Mouse (Mus musculus): ENCODE data around the gene Gm2a.

The Gm2a gene

GRCm38 (mm10) chr11:55097463-55098188 is at the start of gene Gm2a:
Gm2a (plus strand) TSS chr11:55098115.
- CTCF ChIA-PET = interaction anchor here (0.6 to 1.2 kb wide), 3 partner anchors 17 to 1295 kb away, joined by 3 to 4 read pairs (median 3); no protein-coding TSS in a partner anchor

GRCm38 (mm10) chr11:55050837-55051510 is 46.9 kb upstream of the Gm2a start:
- CTCF ChIA-PET = interaction anchor here (0.5 to 1.0 kb wide), 3 partner anchors 12 to 65 kb away, joined by 3 to 12 read pairs (median 11); no protein-coding TSS in a partner anchor

GRCm38 (mm10) chr11:55057511-55057910 is 40.4 kb upstream of the Gm2a start:
- CTCF ChIA-PET = no interaction called here

- CTCF ChIA-PET = interaction anchor here (1.4 kb wide), 1 partner anchor 12 kb away, joined by 3 read pairs; no protein-coding TSS in a partner anchor
These were observed 37.1 kb upstream of the Gm2a start for GRCm38 (mm10) chr11:55060802-55061201.

GRCm38 (mm10) chr11:55062856-55063255 is 35.1 kb upstream of the Gm2a start:
- CTCF ChIA-PET = interaction anchor here (0.6 to 0.7 kb wide), 2 partner anchors 12 to 23 kb away, joined by 3 to 12 read pairs; no protein-coding TSS in a partner anchor

- CTCF ChIA-PET = no interaction called here
These were observed 31.0 kb upstream of the Gm2a start for GRCm38 (mm10) chr11:55066921-55067320.

- CTCF ChIA-PET = interaction anchor here (0.5 kb wide), 1 partner anchor 127 kb away, joined by 5 read pairs; no protein-coding TSS in a partner anchor
These were observed 28.9 kb upstream of the Gm2a start for GRCm38 (mm10) chr11:55069023-55069422.

GRCm38 (mm10) chr11:55071344-55071743 is 26.6 kb upstream of the Gm2a start:
- CTCF ChIA-PET = no interaction called here

- CTCF ChIA-PET = interaction anchor here (0.6 to 0.8 kb wide), 4 partner anchors 12 to 94 kb away, joined by 3 to 7 read pairs (median 4); no protein-coding TSS in a partner anchor
These were observed 25.4 kb upstream of the Gm2a start for GRCm38 (mm10) chr11:55072467-55072866.

- CTCF ChIA-PET = interaction anchor here (0.8 kb wide), 1 partner anchor 12 kb away, joined by 3 read pairs; no protein-coding TSS in a partner anchor
These were observed 24.7 kb upstream of the Gm2a start for GRCm38 (mm10) chr11:55073191-55073590.

GRCm38 (mm10) chr11:55075602-55076001 is 22.3 kb upstream of the Gm2a start:
- CTCF ChIA-PET = no interaction called here

GRCm38 (mm10) chr11:55076234-55076633 is 21.7 kb upstream of the Gm2a start:
- CTCF ChIA-PET = interaction anchor here (0.6 to 1.3 kb wide), 2 partner anchors 11 to 118 kb away, joined by 3 to 10 read pairs; no protein-coding TSS in a partner anchor

GRCm38 (mm10) chr11:55077331-55078231 is 20.3 kb upstream of the Gm2a start, which contains the start of gene Ccdc69:
Ccdc69 (minus strand) TSS chr11:55078131.
- CTCF ChIA-PET = interaction anchor here (0.6 to 1.3 kb wide), 2 partner anchors 10 to 56 kb away, joined by 3 read pairs; no protein-coding TSS in a partner anchor

- CTCF ChIA-PET = interaction anchor here (0.6 to 1.6 kb wide), 3 partner anchors 9 to 96 kb away, joined by 3 to 7 read pairs (median 4); no protein-coding TSS in a partner anchor
These were observed 19.4 kb upstream of the Gm2a start for GRCm38 (mm10) chr11:55078502-55078901.

- CTCF ChIA-PET = interaction anchor here (0.6 to 1.6 kb wide), 3 partner anchors 8 to 96 kb away, joined by 3 to 7 read pairs (median 4); no protein-coding TSS in a partner anchor
These were observed 18.7 kb upstream of the Gm2a start for GRCm38 (mm10) chr11:55079180-55079579.

GRCm38 (mm10) chr11:55081206-55081605 is 16.7 kb upstream of the Gm2a start:
- CTCF ChIA-PET = no interaction called here

GRCm38 (mm10) chr11:55084629-55085028 is 13.3 kb upstream of the Gm2a start:
- CTCF ChIA-PET = no interaction called here

GRCm38 (mm10) chr11:55085396-55085795 is 12.5 kb upstream of the Gm2a start:
- CTCF ChIA-PET = interaction anchor here (1.0 to 1.8 kb wide), 2 partner anchors 39 to 71 kb away, joined by 3 to 5 read pairs; no protein-coding TSS in a partner anchor

- CTCF ChIA-PET = interaction anchor here (0.6 to 1.8 kb wide), 8 partner anchors 8 to 279 kb away, joined by 3 to 5 read pairs (median 3); no protein-coding TSS in a partner anchor
These were observed 10.9 kb upstream of the Gm2a start for GRCm38 (mm10) chr11:55087006-55087405.

- CTCF ChIA-PET = no interaction called here
These were observed 8.0 kb upstream of the Gm2a start for GRCm38 (mm10) chr11:55089892-55090291.

- CTCF ChIA-PET = interaction anchor here (0.8 to 1.0 kb wide), 2 partner anchors 14 to 129 kb away, joined by 4 read pairs; no protein-coding TSS in a partner anchor
These were observed 4.8 kb upstream of the Gm2a start for GRCm38 (mm10) chr11:55093096-55093495.

Data from spleen, embryonic (tissue).